ENCODE assay signal across 8 mouse cellular contexts in genomic region chr5:66151301-66152188, GRCm38 (mm10). TPM values are rescaled to one million over a fixed set of nuclear protein-coding genes. Genes with fewer than 3 reads are reported as not detected.
DNase-seq lines count a peak whose midpoint lies in the region; ATAC-seq and TF ChIP-seq lines count a peak whose summit lies in the region.

No protein-coding gene starts in this region.

- peaks cover 17% of the 10 kb centered on the region for H3K4me1 ChIP-seq in forebrain, embryonic 13.5 days
- H3K4me1 ChIP-seq in liver, embryonic 14.5 days (replicated peaks; ENCODE audit: control insufficient read depth in 2 of 2, insufficient read depth in 2 of 2, low read length in 1 of 2) = peaks cover 0 to 1% of the 10 kb centered on the region in 2 experiments; a peak in 2 of 4 replicates
- H3K4me1 ChIP-seq in neural tube, embryonic 12.5 days = peaks cover 13% of the 10 kb centered on the region

- H3K27ac ChIP-seq in forebrain, embryonic 13.5 days = no peak overlapping the region
- H3K27ac ChIP-seq in liver, embryonic 14.5 days = no peak overlapping the region
- peak overlapping the region; percentile 42; the same call in 1 of the 2 replicates for H3K27ac ChIP-seq in neural tube, embryonic 12.5 days

- H3K9me3 ChIP-seq in forebrain, embryonic 13.5 days (replicated peaks) = no peaks in the 10 kb centered on the region
- no peaks in the 10 kb centered on the region for H3K9me3 ChIP-seq in liver, embryonic 14.5 days (ENCODE audit: control insufficient read depth, low read length)
- H3K9me3 ChIP-seq in neural tube, embryonic 12.5 days = no peaks in the 10 kb centered on the region

- peaks cover 60% of the 10 kb centered on the region for H3K27me3 ChIP-seq in forebrain, embryonic 13.5 days
- H3K27me3 ChIP-seq in liver, embryonic 14.5 days (ENCODE audit: control insufficient read depth, insufficient read depth, low read length) = peaks cover 38% of the 10 kb centered on the region
- peaks cover 37% of the 10 kb centered on the region for H3K27me3 ChIP-seq in neural tube, embryonic 12.5 days (replicated peaks)

- ATAC-seq in forebrain, embryonic 13.5 days = 0 out of 2 replicates have a peak, but pooled peaks have one; percentile 27
- peak; percentile 33; the same call in 1 of the 2 replicates for ATAC-seq in liver, embryonic 14.5 days (ENCODE audit: insufficient read depth)
- ATAC-seq in neural tube, embryonic 12.5 days (ENCODE audit: low FRiP score, low read depth) = no peak; the same call in 1 of the 2 replicates

- peak; percentile 64 to 71 for DNase-seq in B cell, adult 2 months
- peak; percentile 55 to 60 for DNase-seq in adrenal gland, adult 18-20 months (ENCODE audit: low spot score in 2 of 2)
- DNase-seq in induced T-regulatory cell, adult 2 months (ENCODE audit: low read depth) = peak; percentile 76
- no peak for DNase-seq in liver, embryonic 14.5 days (ENCODE audit: low read depth in 3 of 3, low spot score in 3 of 3)
- DNase-seq in thymus, postnatal 10 days (ENCODE audit: low spot score in 2 of 2) = peak; percentile 21 to 32
- no peak for DNase-seq in left cerebral cortex, adult 18-20 months (ENCODE audit: low spot score in 2 of 2)

- peak overlapping the region; percentile 79 for H3K4me2 ChIP-seq in forebrain, embryonic 13.5 days
- H3K4me2 ChIP-seq in liver, embryonic 14.5 days (ENCODE audit: low read depth) = peak overlapping the region; percentile 49
- peak overlapping the region; percentile 82 for H3K4me2 ChIP-seq in neural tube, embryonic 12.5 days (replicated peaks)

- no peak for TF ChIP-seq EP300 in liver, embryonic 14.5 days (IDR thresholded peaks at IDR 0.05; ENCODE audit: low read depth)

- peak overlapping the region; percentile 62 for H3K9ac ChIP-seq in forebrain, embryonic 13.5 days
- peak overlapping the region; percentile 28; the same call in 1 of the 2 replicates for H3K9ac ChIP-seq in liver, embryonic 14.5 days (replicated peaks)
- H3K9ac ChIP-seq in neural tube, embryonic 12.5 days = peak overlapping the region; percentile 51; the same call in 1 of the 2 replicates

- no peaks in the 10 kb centered on the region for H3K36me3 ChIP-seq in forebrain, embryonic 13.5 days (ENCODE audit: poor library complexity, severe bottlenecking)
- no peaks in the 10 kb centered on the region for H3K36me3 ChIP-seq in liver, embryonic 14.5 days (replicated peaks; ENCODE audit: control insufficient read depth, insufficient read depth, low read depth)
- H3K36me3 ChIP-seq in neural tube, embryonic 12.5 days = no peaks in the 10 kb centered on the region

- WGBS in forebrain, embryonic 13.5 days = 6% methylated on average over 37 of the region's 37 CpGs
- 6% methylated on average over 37 of the region's 37 CpGs for WGBS in liver, embryonic 14.5 days (ENCODE audit: insufficient replicate concordance)
- WGBS in neural tube, embryonic 12.5 days = 9% methylated on average over 37 of the region's 37 CpGs

- peak overlapping the region; percentile 44 for H3K4me3 ChIP-seq in forebrain, embryonic 13.5 days
- H3K4me3 ChIP-seq in liver, embryonic 14.5 days (ENCODE audit: insufficient read depth in 1 of 2, low read depth in 2 of 2, low read length in 2 of 2) = peak overlapping the region; percentile 37 to 52
- H3K4me3 ChIP-seq in neural tube, embryonic 12.5 days = peak overlapping the region; percentile 39

- TF ChIP-seq CTCF in liver, embryonic 14.5 days (IDR thresholded peaks at IDR 0.05; ENCODE audit: low read depth) = no peak

RNA-seq across cellular contexts. Expression of gene Rbm47, which starts 21.4 kb away (rescaled TPM):
- 100 to 1,000 TPM in 1 of 2 experiments, 10 to 100 TPM in 1; 74.5 to 128 TPM for total RNA-seq in adrenal gland, adult 18-20 months (2021)
- polyA plus RNA-seq in forebrain, embryonic 13.5 days (2015; fragmentation: Nextera tagmentation; extraction: Ambion mirVana) = 2.6 and 3.9 TPM in 2 replicates
- polyA plus RNA-seq in liver, embryonic 14.5 days (2012; rRNA removed) = 3.1 and 3.5 TPM in 2 replicates
- 7.7 and 9.0 TPM in 2 replicates for polyA plus RNA-seq in liver, embryonic 14.5 days (2014; fragmentation: Nextera tagmentation; extraction: Ambion mirVana)
- 1.3 and 1.4 TPM in 2 replicates for polyA plus RNA-seq in neural tube, embryonic 12.5 days (2016; fragmentation: Nextera tagmentation; extraction: Ambion mirVana)
- 1 to 10 TPM in 1 of 2 experiments, under 1 TPM in 1; 0.77 to 1.6 TPM for total RNA-seq in left cerebral cortex, adult 18-20 months (2021)

Comparison
In these comparisons a context has a peak if more than half of its experiments do, and no peak if none do; other contexts are left out.
1. DNase-seq: peak in B cell, adult 2 months (2 of 2), adrenal gland, adult 18-20 months (2 of 2), induced T-regulatory cell, adult 2 months (single experiment) and thymus, postnatal 10 days (2 of 2); none in liver, embryonic 14.5 days (0 of 3) and left cerebral cortex, adult 18-20 months (0 of 2).
2. Peak in every context shown above with its lines, with median percentiles within 50 percentile points of each other: H3K4me2 ChIP-seq, H3K4me3 ChIP-seq and H3K9ac ChIP-seq.